Mouse (Mus musculus): Measurements from ENCODE around the gene Atrip. TPM values are rescaled to one million over a fixed set of nuclear protein-coding genes. Genes with fewer than 3 reads are reported as not detected.

Gene Atrip
- polyA plus RNA-seq (2012): 9.8 and 10.7 TPM in 2 replicates

GRCm38 (mm10) chr9:109073661-109074573 lies at the start of gene Atrip:
Gene Atrip, minus strand, starts transcription at chr9:109074124.

GRCm38 (mm10) chr9:109095137-109095982 lies 21.4 kb upstream of the Atrip start, which contains the start of gene Plxnb1:
Gene Plxnb1, plus strand, starts transcription at chr9:109095389.

GRCm38 (mm10) chr9:109082124-109082800 lies 8.3 kb upstream of the Atrip start, which contains the start of the genes Ccdc51 and Tma7:
Gene Ccdc51, plus strand, starts transcription at chr9:109082493.
Gene Tma7, minus strand, starts transcription at chr9:109082587.

GRCm38 (mm10) chr9:109059136-109059903 lies 14.6 kb downstream of the Atrip start, which contains the start of gene Trex1:
Gene Trex1, minus strand, starts transcription at chr9:109059734.

GRCm38 (mm10) chr9:109038086-109038895 lies 35.6 kb downstream of the Atrip start, which contains the start of gene Shisa5:
Gene Shisa5, plus strand, starts transcription at chr9:109038565.

Other genes starting within 250 kb of the Atrip start
- 7.8 and 12.7 TPM in 2 replicates for gene Celsr3, start 247.8 kb downstream of the Atrip start, polyA plus RNA-seq (2012)
- 6.9 and 8.8 TPM in 2 replicates for gene Slc26a6, start 220.8 kb downstream of the Atrip start, polyA plus RNA-seq (2012)
- 0.10 TPM in 1 of 2 replicates, not detected in the other for gene Tmem89, start 159.5 kb downstream of the Atrip start, polyA plus RNA-seq (2012)
- gene Uqcrc1, start 137.5 kb downstream of the Atrip start, polyA plus RNA-seq (2012): 398 and 417 TPM in 2 replicates
- 1.2 and 1.3 TPM in 2 replicates for gene Col7a1, start 120.5 kb downstream of the Atrip start, polyA plus RNA-seq (2012)
- not detected in 2 replicates for gene Ucn2, start 88.1 kb downstream of the Atrip start, polyA plus RNA-seq (2012)
- 2.8 and 4.1 TPM in 2 replicates for gene Pfkfb4, start 82.3 kb downstream of the Atrip start, polyA plus RNA-seq (2012)
- 417 and 542 TPM in 2 replicates for gene Shisa5, start 35.6 kb downstream of the Atrip start, polyA plus RNA-seq (2012)
- 43.3 and 47.5 TPM in 2 replicates for gene Trex1, start 14.4 kb downstream of the Atrip start, polyA plus RNA-seq (2012)
- gene Ccdc51, start 8.4 kb upstream of the Atrip start, polyA plus RNA-seq (2012): 4.4 and 4.9 TPM in 2 replicates
- gene Tma7, start 8.5 kb upstream of the Atrip start, polyA plus RNA-seq (2012): 372 and 424 TPM in 2 replicates
- 0.04 and 0.21 TPM in 2 replicates for gene Plxnb1, start 21.3 kb upstream of the Atrip start, polyA plus RNA-seq (2012)
- gene Fbxw21, start 87.9 kb upstream of the Atrip start, polyA plus RNA-seq (2012): 0.04 TPM in 1 of 2 replicates, not detected in the other
- gene Fbxw13, start 121.9 kb upstream of the Atrip start, polyA plus RNA-seq (2012): not detected in 2 replicates
- gene Fbxw20, start 160.6 kb upstream of the Atrip start, polyA plus RNA-seq (2012): not detected in 2 replicates
- gene Fbxw14, start 213.6 kb upstream of the Atrip start, polyA plus RNA-seq (2012): not detected in 2 replicates

All from megakaryocyte-erythroid progenitor cell, adult 5 weeks (primary cell).